Mouse (Mus musculus): ENCODE measurements around the gene Mansc1. TPM values are rescaled to one million over a fixed set of nuclear protein-coding genes. Genes with fewer than 3 reads are reported as not detected.

The Mansc1 gene
- polyA plus RNA-seq, 2 experiments, result 2.3 to 2.6 TPM

GRCm38 (mm10) chr6:134559635-134560034 is 72.7 kb downstream of the Mansc1 start:
- no peak overlapping the region for H3K4me3 ChIP-seq (replicated peaks; ENCODE audit: low read length)
- H3K27ac ChIP-seq (replicated peaks; ENCODE audit: low read depth, low read length), result no peak overlapping the region
- no peaks in the 10 kb centered on the region for H3K9me3 ChIP-seq (ENCODE audit: control insufficient read depth, low read length)
- TF ChIP-seq POLR2A (IDR thresholded peaks at IDR 0.05; ENCODE audit: borderline replicate concordance, extremely low read depth, insufficient read depth, insufficient read length), result no peak
- H3K4me1 ChIP-seq (ENCODE audit: control insufficient read depth, insufficient read depth, low read length), result peaks cover 22% of the 10 kb centered on the region
- H3K36me3 ChIP-seq (ENCODE audit: control insufficient read depth, insufficient read depth, low read length), result no peaks in the 10 kb centered on the region
- DNase-seq (ENCODE audit: low spot score), result no peak
- ATAC-seq (ENCODE audit: low FRiP score, low read depth), result no peak
- H3K9ac ChIP-seq (ENCODE audit: low read depth, low read length, severe bottlenecking), result no peak overlapping the region
- H3K4me2 ChIP-seq (replicated peaks; ENCODE audit: low read depth, low read length, severe bottlenecking), result no peak overlapping the region
- H3K27me3 ChIP-seq (ENCODE audit: control insufficient read depth, insufficient read depth, low read length), result no peaks in the 10 kb centered on the region
- 76% methylated on average over 3 of the region's 3 CpGs for WGBS

Other genes starting within 250 kb of the Mansc1 start
- gene Bcl2l14, start 236.2 kb downstream of the Mansc1 start, polyA plus RNA-seq (2012; rRNA removed), result 0.17 and 0.26 TPM in 2 replicates
- 0.99 and 1.4 TPM in 2 replicates for gene Bcl2l14, start 236.2 kb downstream of the Mansc1 start, polyA plus RNA-seq (2014; fragmentation: Nextera tagmentation; extraction: Ambion mirVana)
- gene Lrp6, start 65.5 kb downstream of the Mansc1 start, polyA plus RNA-seq (2012; rRNA removed), result 42.7 and 45.1 TPM in 2 replicates
- 39.5 and 43.5 TPM in 2 replicates for gene Lrp6, start 65.5 kb downstream of the Mansc1 start, polyA plus RNA-seq (2014; fragmentation: Nextera tagmentation; extraction: Ambion mirVana)
- gene Borcs5, start 7.0 kb upstream of the Mansc1 start, polyA plus RNA-seq (2012; rRNA removed), result 11.4 and 14.0 TPM in 2 replicates
- gene Borcs5, start 7.0 kb upstream of the Mansc1 start, polyA plus RNA-seq (2014; fragmentation: Nextera tagmentation; extraction: Ambion mirVana), result 18.0 and 20.5 TPM in 2 replicates
- gene Dusp16, start 160.1 kb upstream of the Mansc1 start, polyA plus RNA-seq (2012; rRNA removed), result 19.2 and 20.0 TPM in 2 replicates
- 24.6 and 26.2 TPM in 2 replicates for gene Dusp16, start 160.1 kb upstream of the Mansc1 start, polyA plus RNA-seq (2014; fragmentation: Nextera tagmentation; extraction: Ambion mirVana)
- gene Crebl2, start 197.7 kb upstream of the Mansc1 start, polyA plus RNA-seq (2012; rRNA removed), result 7.5 and 8.1 TPM in 2 replicates
- 2.1 and 3.0 TPM in 2 replicates for gene Crebl2, start 197.7 kb upstream of the Mansc1 start, polyA plus RNA-seq (2014; fragmentation: Nextera tagmentation; extraction: Ambion mirVana)